Mouse (Mus musculus) lung, postnatal 25 days (tissue): ENCODE results near the gene Chmp1a.

Experiments used
- DNase-seq: peaks from one replicate; pipeline ENCODE4 v3.0.0; 2022; ENCODE audit warnings: low spot score

Gene Chmp1a

DNA sequence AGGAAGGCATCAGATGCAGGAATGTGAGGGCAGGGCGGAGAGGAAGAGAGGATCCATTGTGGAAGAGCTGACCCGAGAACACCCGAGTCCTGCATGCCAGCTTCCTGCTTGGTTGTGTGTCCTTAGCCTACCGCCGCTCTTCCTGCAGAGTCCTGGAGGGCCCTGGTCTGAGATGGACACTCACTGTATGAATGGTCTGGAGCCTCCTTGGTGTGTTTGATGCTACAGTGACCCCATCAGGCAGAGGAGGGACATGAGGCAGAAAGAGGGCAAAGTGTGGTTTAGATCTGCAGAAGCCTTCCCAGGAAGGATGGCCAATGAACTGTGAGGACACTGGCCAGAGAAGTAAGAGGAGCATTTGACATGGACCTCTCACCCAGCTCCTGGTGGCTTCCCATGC is 57.4 kb downstream of the Chmp1a start:
- peak; percentile 55 for DNase-seq
